Mouse (Mus musculus): ENCODE data around the gene Gm47283.
"Not testable (repeated sequence)": the region's sequence is repeated elsewhere in the genome, so short reads cannot be mapped to it uniquely, and the experiment has no call there.

DNA sequence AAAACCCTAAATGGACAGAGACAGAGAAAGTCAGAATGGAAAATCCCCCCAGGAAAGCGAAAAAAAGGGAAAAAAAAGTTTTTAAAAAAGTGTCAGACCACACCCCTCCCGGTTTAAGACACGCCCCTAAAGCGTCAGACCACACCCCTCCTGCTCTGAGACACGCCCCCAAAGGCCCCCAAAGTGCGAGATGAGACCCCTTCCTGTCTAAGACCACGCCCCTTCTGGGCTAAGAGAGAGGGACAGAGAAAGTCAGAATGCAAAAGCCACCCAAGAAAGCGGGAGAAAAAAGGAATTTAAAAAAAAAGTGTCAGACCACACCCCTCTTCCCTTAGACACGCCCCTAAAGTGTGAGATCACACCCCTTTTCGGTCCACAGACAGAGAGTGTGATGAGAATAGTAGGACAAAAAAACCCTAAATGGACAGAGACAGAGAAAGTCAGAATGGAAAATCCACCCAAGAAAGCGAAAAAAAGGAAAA is 45.0 kb upstream of the Gm47283 start:
- TF ChIP-seq GATA1 (IDR thresholded peaks at IDR 0.05; ENCODE audit: low read depth, low read length); EP300 (IDR thresholded peaks at IDR 0.05; ENCODE audit: low read depth in 1 of 2, low read length in 2 of 2); CTCF (IDR thresholded peaks at IDR 0.05 in 2 of 3, conservative IDR thresholded peaks at IDR 0.05 in 1 of 3; ENCODE audit: control insufficient read depth in 1 of 3, insufficient read depth in 1 of 3, low read depth in 2 of 3, low read length in 3 of 3, poor library complexity in 1 of 3, severe bottlenecking in 1 of 3); MYB (IDR thresholded peaks at IDR 0.05; ENCODE audit: low read depth, low read length); ZNF384 (IDR thresholded peaks at IDR 0.05; ENCODE audit: low read depth, low read length); POLR2A (IDR thresholded peaks at IDR 0.05; ENCODE audit: control insufficient read depth in 1 of 2, insufficient read depth in 1 of 2, low read depth in 1 of 2, low read length in 2 of 2, poor library complexity in 1 of 2); BHLHE40 (IDR thresholded peaks at IDR 0.05; ENCODE audit: borderline replicate concordance, low read depth, low read length); ELF1 (IDR thresholded peaks at IDR 0.05; ENCODE audit: low read depth, low read length); ZC3H11A (IDR thresholded peaks at IDR 0.05; ENCODE audit: low read depth, low read length); MAZ (IDR thresholded peaks at IDR 0.05; ENCODE audit: low read depth, low read length); HCFC1 (IDR thresholded peaks at IDR 0.05; ENCODE audit: low read depth, low read length): not testable (repeated sequence)

Measured in MEL (cell line).